Mouse (Mus musculus) inflammation-experienced regulatory T-cells (primary cell): ENCODE measurements around the gene Gm5431. TPM values are rescaled to one million over a fixed set of nuclear protein-coding genes. Genes with fewer than 3 reads are reported as not detected.

Source experiments
- polyA plus RNA-seq, 2 experiments: library from polyadenylated mRNA; unstranded; fragments of 100-300 nt; shearing (Covaris generic); gene quantifications; one replicate each; pipeline ENCODE4 v1.2.1; 2017

Gene Gm5431
- polyA plus RNA-seq, result 1 to 10 TPM in 1 of 2 experiments, under 1 TPM in 1; 0.96 to 1.4 TPM

GRCm38 (mm10) chr11:48902021-48902420, at the start of gene Gm5431:
Gene Gm5431, minus strand, starts transcription at chr11:48902214.

GRCm38 (mm10) chr11:48946090-48946489, 44.1 kb upstream of the Gm5431 start, which contains the start of gene Psme2b:
Gene Psme2b, minus strand, starts transcription at chr11:48946190.

GRCm38 (mm10) chr11:48871201-48871772, 30.7 kb downstream of the Gm5431 start, which contains the start of gene Irgm1:
Gene Irgm1, minus strand, starts transcription at chr11:48871683.

Other genes with a start within 250 kb of the Gm5431 start
- gene Rack1, start 101.9 kb downstream of the Gm5431 start, polyA plus RNA-seq, result 100 to 1,000 TPM; 542 to 598 TPM
- gene Trim41, start 84.9 kb downstream of the Gm5431 start, polyA plus RNA-seq, result 1 to 10 TPM; 1.8 to 3.4 TPM
- 1 to 10 TPM; 1.2 to 2.4 TPM for gene Trim7, start 76.1 kb downstream of the Gm5431 start, polyA plus RNA-seq
- 1 to 10 TPM; 7.7 to 8.2 TPM for gene Gm12184, start 75.6 kb downstream of the Gm5431 start, polyA plus RNA-seq
- gene Irgm1, start 30.5 kb downstream of the Gm5431 start, polyA plus RNA-seq, result 100 to 1,000 TPM; 130 to 152 TPM
- 100 to 1,000 TPM; 178 to 182 TPM for gene Psme2b, start 44.0 kb upstream of the Gm5431 start, polyA plus RNA-seq
- 1 to 10 TPM in 1 of 2 experiments, under 1 TPM in 1; 0.61 to 3.3 TPM for gene Olfr56, start 76.7 kb upstream of the Gm5431 start, polyA plus RNA-seq
- gene 9930111J21Rik1, start 77.2 kb upstream of the Gm5431 start, polyA plus RNA-seq, result 100 to 1,000 TPM; 163 to 179 TPM
- gene Gm12185, start 90.0 kb upstream of the Gm5431 start, polyA plus RNA-seq, result 1 to 10 TPM; 3.5 to 5.6 TPM
- gene Tgtp1, start 92.0 kb upstream of the Gm5431 start, polyA plus RNA-seq, result 100 to 1,000 TPM; 134 to 203 TPM
- 100 to 1,000 TPM in 1 of 2 experiments, 10 to 100 TPM in 1; 95.8 to 115 TPM for gene 9930111J21Rik2, start 149.0 kb upstream of the Gm5431 start, polyA plus RNA-seq
- 100 to 1,000 TPM; 237 to 258 TPM for gene Tgtp2, start 162.0 kb upstream of the Gm5431 start, polyA plus RNA-seq
- gene Ifi47, start 174.4 kb upstream of the Gm5431 start, polyA plus RNA-seq, result 100 to 1,000 TPM; 414 to 424 TPM
- not detected for gene Olfr1396, start 212.7 kb upstream of the Gm5431 start, polyA plus RNA-seq
- gene Olfr1395, start 240.1 kb upstream of the Gm5431 start, polyA plus RNA-seq, result not detected